Mouse (Mus musculus): ENCODE data around the gene Lsr.

GRCm38 (mm10) chr7:30909773-30910172, 63.5 kb downstream of the Lsr start:
- TF ChIP-seq CTCF (conservative IDR thresholded peaks at IDR 0.05; ENCODE audit: low read length), result no peak
- no peak for TF ChIP-seq NANOG (IDR thresholded peaks at IDR 0.05; ENCODE audit: borderline replicate concordance, low read length)
